In the genomic region with DNA sequence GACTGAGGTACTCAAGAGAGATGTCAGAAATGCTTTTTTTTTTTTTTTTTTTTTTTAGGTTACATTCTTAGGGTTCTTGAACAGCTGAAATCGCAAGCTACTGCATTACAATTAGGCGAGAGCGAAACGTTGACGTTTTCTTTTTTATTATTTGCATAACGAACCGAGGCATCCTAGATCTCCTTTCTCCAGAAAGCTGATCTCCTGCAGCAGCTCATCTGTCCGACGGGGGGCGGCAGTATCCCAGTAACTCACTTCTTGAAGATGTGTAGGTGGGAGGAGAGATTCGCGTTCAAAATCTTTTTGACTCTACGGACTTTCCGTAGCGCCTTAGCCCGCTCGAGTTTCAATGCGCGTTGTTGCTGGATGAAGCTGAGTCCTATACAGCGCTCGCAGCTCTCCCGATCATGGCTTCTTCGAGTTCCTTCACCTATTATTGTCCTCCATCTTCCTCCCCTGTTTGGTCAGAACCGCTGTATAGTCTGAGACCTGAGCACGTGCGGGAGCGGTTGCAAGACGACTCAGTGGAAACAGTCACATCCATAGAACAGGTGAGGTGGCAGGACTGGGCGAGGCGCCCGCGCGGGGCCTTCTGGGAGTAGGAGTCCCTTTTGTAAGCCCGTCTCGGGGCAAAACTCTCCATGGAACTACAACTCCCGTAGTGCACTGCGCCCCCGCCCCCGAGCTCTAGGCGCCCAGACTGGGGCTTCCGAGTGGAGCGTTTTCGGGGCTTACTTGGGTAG, we compare ENCODE assay signal across 7 mouse cellular contexts. TPM values are rescaled to one million over a fixed set of nuclear protein-coding genes. Genes with fewer than 3 reads are reported as not detected.
DNase-seq lines count a peak whose midpoint lies in the region; ATAC-seq and TF ChIP-seq lines count a peak whose summit lies in the region.

No protein-coding gene starts in this region.

- peak; percentile 99 for ATAC-seq in intestine, postnatal 0 days
- ATAC-seq in midbrain, embryonic 12.5 days (ENCODE audit: low FRiP score, low read depth): peak; percentile 99

- no peaks in the 10 kb centered on the region for H3K27me3 ChIP-seq in intestine, postnatal 0 days (replicated peaks; ENCODE audit: control insufficient read depth, insufficient read depth, low read length)
- H3K27me3 ChIP-seq in midbrain, embryonic 12.5 days: peaks cover 17% of the 10 kb centered on the region
- H3K27me3 ChIP-seq in small intestine, adult 2 months (ENCODE audit: control insufficient read depth, insufficient read depth, low read length): no peaks in the 10 kb centered on the region

- intact Hi-C loops in left cerebral cortex, postnatal 4 days (cut with DNase I): no loop called here

- peak overlapping the region; percentile 30 for H3K27ac ChIP-seq in intestine, postnatal 0 days (ENCODE audit: low read depth, low read length)
- peak overlapping the region; percentile 60; the same call in 1 of the 2 replicates for H3K27ac ChIP-seq in midbrain, embryonic 12.5 days (replicated peaks)
- H3K27ac ChIP-seq in small intestine, adult 2 months (ENCODE audit: insufficient read depth, low read depth, low read length): peak overlapping the region; percentile 29; the same call in 1 of the 2 replicates

- H3K4me1 ChIP-seq in intestine, postnatal 0 days (replicated peaks; ENCODE audit: control insufficient read depth, insufficient read depth, low read length): no peaks in the 10 kb centered on the region
- peaks cover 8% of the 10 kb centered on the region for H3K4me1 ChIP-seq in midbrain, embryonic 12.5 days
- no peaks in the 10 kb centered on the region for H3K4me1 ChIP-seq in small intestine, adult 2 months (ENCODE audit: control insufficient read depth, insufficient read depth, insufficient read length, low read length)

- under 1% methylated on average over 43 of the region's 43 CpGs for WGBS in intestine, postnatal 0 days
- under 1% methylated on average over 43 of the region's 43 CpGs for WGBS in midbrain, embryonic 12.5 days
- under 1% methylated on average over 43 of the region's 43 CpGs for WGBS in small intestine, adult 2 months

- DNase-seq in adrenal gland, adult 8-10 months: peak; percentile 97
- DNase-seq in embryo, embryonic 9.5 days (ENCODE audit: extremely low spot score): peak; percentile 98
- peak; percentile 96 to 99 for DNase-seq in gastrocnemius, postnatal 4 days (ENCODE audit: low spot score in 2 of 2)
- DNase-seq in left cerebral cortex, postnatal 4 days: peak; percentile 99

- no peaks in the 10 kb centered on the region for H3K36me3 ChIP-seq in intestine, postnatal 0 days (ENCODE audit: control insufficient read depth, insufficient read depth)
- H3K36me3 ChIP-seq in midbrain, embryonic 12.5 days: no peaks in the 10 kb centered on the region
- no peaks in the 10 kb centered on the region for H3K36me3 ChIP-seq in small intestine, adult 2 months (ENCODE audit: control insufficient read depth, insufficient read depth, low read length)

- H3K9ac ChIP-seq in intestine, postnatal 0 days (ENCODE audit: low read depth, low read length): peak overlapping the region; percentile 57
- H3K9ac ChIP-seq in midbrain, embryonic 12.5 days (replicated peaks): peak overlapping the region; percentile 66

- no peak for TF ChIP-seq POLR2A in small intestine, adult 2 months (IDR thresholded peaks at IDR 0.05; ENCODE audit: low read depth, low read length)

- H3K4me2 ChIP-seq in intestine, postnatal 0 days (replicated peaks; ENCODE audit: low read depth): peak overlapping the region; percentile 71
- peak overlapping the region; percentile 72 for H3K4me2 ChIP-seq in midbrain, embryonic 12.5 days (replicated peaks)

- peak; percentile 88 for TF ChIP-seq CTCF in intestine, postnatal 0 days (IDR thresholded peaks at IDR 0.05; ENCODE audit: low read depth)
- peak; percentile 74; the same call in 1 of the 2 replicates for TF ChIP-seq CTCF in small intestine, adult 2 months (IDR thresholded peaks at IDR 0.05; ENCODE audit: extremely low read depth, insufficient read length, insufficient replicate concordance, low read depth, low read length)

- no peaks in the 10 kb centered on the region for H3K9me3 ChIP-seq in intestine, postnatal 0 days (ENCODE audit: control insufficient read depth)
- no peaks in the 10 kb centered on the region for H3K9me3 ChIP-seq in midbrain, embryonic 12.5 days

- H3K4me3 ChIP-seq in intestine, postnatal 0 days (ENCODE audit: low read depth, low read length): peak overlapping the region; percentile 65
- peak overlapping the region; percentile 64 for H3K4me3 ChIP-seq in midbrain, embryonic 12.5 days
- peak overlapping the region; percentile 78 for H3K4me3 ChIP-seq in small intestine, adult 2 months (ENCODE audit: low read depth, low read length)

RNA-seq across cellular contexts. Expression of gene Rab15, which starts 14.6 kb away (rescaled TPM):
- 1 to 10 TPM; 4.0 to 6.5 (median 4.6) TPM for total RNA-seq in adrenal gland, adult 8-10 months (2022)
- total RNA-seq in gastrocnemius, postnatal 4 days (2021): 10 to 100 TPM; 15.0 to 18.1 TPM
- 6.4 and 7.5 TPM in 2 replicates for polyA plus RNA-seq in intestine, postnatal 0 days (2015; fragmentation: Nextera tagmentation; extraction: Ambion mirVana)
- total RNA-seq in left cerebral cortex, postnatal 4 days (2021): 100 to 1,000 TPM; 102 to 111 TPM
- polyA plus RNA-seq in midbrain, embryonic 12.5 days (2016; fragmentation: Nextera tagmentation; extraction: Ambion mirVana): 14.7 and 16.0 TPM in 2 replicates
- 5.7 and 16.4 TPM in 2 replicates for polyA plus RNA-seq in small intestine, adult 2 months (2012; rRNA removed)

RNA-seq across cellular contexts. Expression of gene Gpx2, which starts 41.9 kb away (rescaled TPM):
- under 1 TPM in 1 of 4 experiments, not detected in 3; 0.23 TPM for total RNA-seq in adrenal gland, adult 8-10 months (2022)
- not detected for total RNA-seq in gastrocnemius, postnatal 4 days (2021)
- polyA plus RNA-seq in intestine, postnatal 0 days (2015; fragmentation: Nextera tagmentation; extraction: Ambion mirVana): 132 and 148 TPM in 2 replicates
- not detected for total RNA-seq in left cerebral cortex, postnatal 4 days (2021)
- polyA plus RNA-seq in midbrain, embryonic 12.5 days (2016; fragmentation: Nextera tagmentation; extraction: Ambion mirVana): not detected in 2 replicates
- polyA plus RNA-seq in small intestine, adult 2 months (2012; rRNA removed): 514 and 943 TPM in 2 replicates

Comparison
In these comparisons a context has a peak if more than half of its experiments do, and no peak if none do; other contexts are left out.
1. Peak in every context shown above with its lines: DNase-seq, ATAC-seq, H3K4me3 ChIP-seq and H3K27ac ChIP-seq.
2. RNA of gene Rab15, which starts 14.6 kb away (total RNA-seq): 102 to 111 TPM in left cerebral cortex, postnatal 4 days; 15.0 to 18.1 TPM in gastrocnemius, postnatal 4 days and 4.0 to 6.5 TPM in adrenal gland, adult 8-10 months; every median in the first group is over 4 times any median in the second.